Mouse (Mus musculus) layer of hippocampus, postnatal 14 days (tissue): ENCODE measurements at regions not wholly inside any gene's neighbourhood (a gene's known extent, or its start where the extent isn't known, plus 50 kb on each side); places are given as distances from the start of the nearest gene placed in this dataset.

Source experiments
- DNase-seq, 2 experiments: peaks; one replicate each; pipeline ENCODE4 v3.0.0; 2021 to 2022; ENCODE audit warnings: low spot score in 2 of 2, mixed read lengths in 1 of 2

GRCm38 (mm10) chr9:71420064-71420463 lies 65.7 kb downstream of the Polr2m start:
- DNase-seq: no peak

- DNase-seq: no peak
Observed at GRCm38 (mm10) chr9:71418531-71418930, 67.2 kb downstream of the Polr2m start.

DNA sequence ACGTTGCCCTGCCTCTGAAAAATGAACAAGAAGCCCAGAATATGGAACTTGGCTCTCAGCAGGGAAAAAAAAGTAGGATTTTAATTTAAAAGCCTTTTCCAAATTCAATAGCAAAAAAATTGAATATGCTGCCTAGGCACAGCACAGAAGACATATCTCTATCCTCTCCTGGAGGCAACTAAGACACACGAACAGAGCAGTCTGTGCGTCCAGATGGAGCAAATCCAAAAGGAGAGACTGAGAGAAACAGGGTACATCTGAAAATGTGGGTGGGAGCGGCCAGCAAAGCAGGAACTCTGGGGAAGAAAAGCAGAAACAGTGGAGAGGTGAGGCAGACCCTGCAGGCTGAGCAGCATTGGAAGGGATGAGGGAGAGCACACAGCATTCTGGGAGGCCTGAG lies 68.5 kb downstream of the Polr2m start:
- peak; percentile 4 to 32 for DNase-seq

- no peak for DNase-seq
Observed at GRCm38 (mm10) chr9:71411171-71411570, 74.6 kb downstream of the Polr2m start.

GRCm38 (mm10) chr9:71409925-71410324 lies 75.8 kb downstream of the Polr2m start:
- DNase-seq: no peak

- DNase-seq: no peak
Observed at GRCm38 (mm10) chr9:71408946-71409345, 76.8 kb downstream of the Polr2m start.

GRCm38 (mm10) chr9:71404396-71405135 lies 81.2 kb downstream of the Polr2m start:
- DNase-seq: no peak

DNA sequence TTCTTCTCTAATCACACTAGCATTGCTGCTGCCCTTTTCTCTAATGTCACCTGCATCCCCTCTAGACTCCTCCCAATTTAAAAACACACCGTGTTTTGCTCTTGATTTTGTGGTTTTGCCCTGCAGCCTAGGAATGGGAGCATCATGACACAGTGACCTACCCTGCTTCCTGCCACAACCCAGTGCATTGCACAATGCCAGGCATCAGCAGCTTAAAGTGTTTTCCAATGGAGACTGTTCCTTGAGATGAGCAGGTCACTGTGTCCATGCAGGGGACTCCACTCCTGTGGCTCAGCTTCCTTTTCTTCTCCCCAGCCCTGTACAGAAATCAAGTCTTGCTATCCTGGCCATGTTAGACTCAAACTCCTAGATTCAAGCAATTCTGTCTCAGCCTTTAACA lies 84.1 kb downstream of the Polr2m start:
- DNase-seq: no peak

GRCm38 (mm10) chr9:71399346-71399745 lies 86.4 kb downstream of the Polr2m start:
- DNase-seq: no peak

DNA sequence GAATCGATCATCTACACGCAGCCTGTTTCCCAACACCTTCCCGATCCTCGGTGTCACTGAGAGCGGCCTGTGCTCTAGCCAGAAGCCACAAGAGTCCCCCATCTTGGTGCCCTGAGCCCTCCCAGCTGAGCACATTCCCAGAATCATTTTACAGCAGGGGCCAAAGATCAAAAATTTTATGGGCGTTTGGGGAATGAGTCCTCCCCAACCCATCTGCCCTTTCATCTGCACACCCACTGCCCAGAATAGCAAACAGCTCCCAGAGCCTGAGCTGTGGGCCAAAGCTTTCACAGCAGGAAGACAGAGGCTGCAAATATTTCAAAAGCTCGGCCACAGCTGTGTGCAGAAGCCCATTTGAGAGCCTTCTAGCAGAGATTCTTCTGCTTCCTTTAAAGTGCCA lies 89.0 kb downstream of the Polr2m start:
- no peak for DNase-seq

- DNase-seq: no peak
Observed at GRCm38 (mm10) chr9:71390221-71390620, 95.5 kb downstream of the Polr2m start.

- DNase-seq: no peak
Observed at GRCm38 (mm10) chr9:71387426-71387825, 98.3 kb downstream of the Polr2m start.

GRCm38 (mm10) chr9:71383901-71384300 lies 101.8 kb downstream of the Polr2m start:
- DNase-seq: no peak

DNA sequence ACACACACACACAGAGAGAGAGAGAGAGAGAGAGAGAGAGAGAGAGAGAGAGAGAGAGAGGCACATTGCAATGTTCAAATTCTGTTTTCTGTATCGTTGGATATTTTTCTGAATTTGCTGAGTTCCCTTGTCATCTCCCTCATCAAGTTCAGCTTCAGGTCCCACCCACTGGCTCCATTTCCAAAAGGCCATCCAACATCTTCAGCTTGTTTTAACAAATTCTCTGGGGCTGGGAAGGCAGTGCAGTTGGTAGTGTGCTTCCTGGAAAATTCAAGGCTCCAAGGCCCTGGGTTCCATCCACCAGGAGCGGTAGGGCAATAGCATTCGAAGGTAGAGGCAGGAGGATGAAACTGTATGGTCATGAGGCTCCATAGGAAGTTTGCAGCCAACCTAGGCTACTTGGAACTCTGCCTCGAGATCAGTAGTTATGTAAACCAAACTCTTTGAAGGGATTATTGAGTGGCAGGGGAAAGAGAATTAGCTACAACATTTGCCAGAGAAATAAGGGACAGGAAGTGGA lies 105.9 kb downstream of the Polr2m start:
- DNase-seq: no peak

GRCm38 (mm10) chr9:71369760-71370159 lies 116.0 kb downstream of the Polr2m start:
- no peak for DNase-seq

DNA sequence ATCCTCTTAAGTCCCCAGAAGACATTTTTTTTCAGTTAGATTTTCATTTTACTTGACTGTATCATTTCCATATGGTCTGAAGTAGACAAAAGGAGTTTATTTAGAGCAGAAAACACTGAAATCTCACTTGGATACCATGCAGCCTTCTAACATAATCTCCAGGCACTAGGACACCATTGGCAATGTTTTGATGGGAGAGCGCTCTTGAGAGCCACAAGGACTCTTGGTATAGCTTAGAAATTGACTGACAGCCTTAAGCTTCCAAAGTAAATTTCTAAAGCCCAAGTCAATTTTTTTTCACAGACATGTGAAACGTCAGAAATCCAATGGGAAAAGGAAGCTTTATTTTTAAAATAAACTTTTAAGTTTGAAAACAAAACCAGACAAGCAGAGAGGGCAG lies 116.5 kb downstream of the Polr2m start:
- DNase-seq: no peak

DNA sequence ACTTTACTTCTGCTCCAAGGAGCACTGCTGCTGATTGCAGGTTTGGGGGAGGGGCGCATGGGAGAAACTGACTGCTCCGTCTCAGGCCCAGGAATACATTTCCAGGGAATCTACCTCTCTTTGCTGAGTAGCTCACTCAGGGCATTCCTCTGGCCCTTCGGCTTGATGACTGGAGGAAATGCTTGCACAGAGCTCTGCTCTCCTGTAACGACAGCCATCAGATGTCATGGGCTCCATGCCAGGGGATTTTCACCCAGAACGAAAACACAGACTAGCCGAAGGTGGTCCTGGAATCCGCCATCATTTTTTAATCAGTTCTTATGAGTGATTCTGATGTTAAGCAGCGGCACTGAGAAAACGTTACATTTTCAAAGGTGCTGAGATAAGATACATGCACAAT lies 119.2 kb downstream of the Polr2m start:
- no peak for DNase-seq

GRCm38 (mm10) chr9:71365177-71365738 lies 120.5 kb downstream of the Polr2m start:
- no peak for DNase-seq

DNA sequence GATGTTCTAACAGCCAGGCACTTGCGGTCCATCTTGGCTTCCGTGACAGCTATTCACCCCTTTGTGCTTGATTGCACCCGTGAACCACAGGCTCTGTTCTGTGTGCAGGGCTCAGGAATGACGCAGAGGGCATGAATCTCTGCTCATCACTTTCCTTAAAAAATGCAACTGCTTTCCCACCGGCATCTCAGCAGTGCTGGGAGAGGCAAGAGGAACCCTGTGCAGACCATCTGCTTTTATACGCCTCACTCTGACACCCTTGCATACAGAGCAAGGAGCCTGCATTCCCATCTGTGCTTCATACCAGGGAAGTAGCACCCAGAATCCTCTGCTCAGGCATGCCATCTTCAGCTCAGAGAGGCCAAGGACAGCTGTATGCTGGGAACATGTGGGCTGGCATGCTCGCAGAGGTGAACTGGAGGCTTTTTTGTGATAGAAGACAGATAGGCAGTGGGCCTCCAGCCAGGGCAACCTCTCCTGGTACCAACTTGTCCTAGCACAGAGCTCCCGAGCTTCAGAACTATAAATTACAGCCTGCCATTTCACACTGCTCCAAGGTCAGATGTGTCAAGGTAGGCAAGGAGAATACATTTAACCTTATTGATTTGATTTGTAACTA lies 121.6 kb downstream of the Polr2m start:
- DNase-seq: peak in 1 of 2 experiments; percentile 4

DNA sequence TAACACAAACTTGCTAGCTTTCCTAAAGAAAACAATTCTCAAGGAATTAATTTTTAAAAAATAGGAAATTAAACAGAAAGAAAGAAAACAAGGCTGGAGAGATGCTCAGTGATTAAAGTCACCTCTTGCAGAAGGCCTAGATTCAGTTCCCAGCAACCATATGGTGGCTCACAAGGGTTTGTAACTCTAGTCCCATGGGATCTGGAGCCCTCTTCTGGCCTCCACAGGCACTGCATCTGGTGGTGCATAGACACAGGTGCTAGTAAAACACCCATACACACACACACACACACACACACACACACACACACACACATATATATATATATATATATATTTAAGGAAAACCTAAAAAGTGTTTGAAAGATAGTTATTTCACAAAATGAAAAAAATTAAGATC lies 123.3 kb downstream of the Polr2m start:
- no peak for DNase-seq

DNA sequence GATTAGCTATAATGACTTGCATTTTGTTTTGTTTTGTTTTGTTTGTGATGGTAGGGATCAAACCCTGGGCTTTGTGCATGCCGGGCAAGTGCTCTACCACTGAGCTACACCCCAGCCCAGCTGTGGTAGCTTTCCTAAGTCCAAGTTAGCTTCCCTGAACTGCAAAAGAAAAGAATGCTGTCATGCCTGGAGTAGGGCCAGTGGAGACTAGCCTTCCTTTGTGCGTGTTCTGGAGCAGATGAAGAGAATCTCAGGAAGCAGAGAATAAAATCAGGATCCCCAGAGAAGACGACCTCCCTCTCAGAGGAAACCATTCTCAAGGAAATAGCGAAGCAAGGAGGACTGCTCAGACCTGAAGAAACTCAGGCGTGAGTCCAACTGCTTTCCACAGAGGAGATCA lies 123.8 kb downstream of the Polr2m start:
- no peak for DNase-seq

DNA sequence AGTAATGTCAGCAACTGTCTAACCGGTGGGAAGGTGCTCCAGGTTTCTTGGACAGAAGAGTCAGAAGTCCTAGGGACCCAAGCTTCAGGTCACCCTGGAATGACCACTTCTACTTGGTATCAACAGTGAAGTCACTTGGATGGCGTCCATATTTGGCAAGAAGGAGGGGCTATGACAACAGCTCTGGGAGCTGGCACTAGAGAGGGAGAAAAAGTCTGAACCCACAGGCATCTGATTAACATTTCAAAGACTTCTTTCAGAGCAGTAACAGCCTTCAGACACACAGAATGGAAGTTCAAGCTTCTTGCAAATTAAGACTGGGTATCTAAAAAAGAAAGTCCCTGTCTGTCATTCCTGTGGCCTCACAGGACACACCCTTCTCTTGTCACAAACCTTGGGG lies 124.4 kb downstream of the Polr2m start:
- DNase-seq: no peak

DNA sequence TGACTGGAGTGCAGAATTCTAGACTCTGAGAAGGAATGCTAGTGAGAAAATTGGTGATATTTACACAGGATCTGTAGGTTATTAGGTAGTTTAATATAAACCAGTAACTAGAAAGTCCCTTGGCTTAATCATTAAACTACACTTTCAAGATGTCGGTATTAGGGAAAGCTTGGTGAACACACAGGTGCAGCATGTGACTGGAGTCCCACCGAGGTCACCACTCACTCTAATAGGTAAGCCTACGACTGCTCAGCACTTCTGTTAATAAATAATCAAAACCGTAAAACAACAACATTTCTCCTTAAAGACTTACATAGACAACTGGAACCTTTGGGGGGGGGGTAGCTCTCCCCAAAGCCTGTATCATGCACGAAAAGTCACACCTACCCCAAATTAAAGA lies 125.1 kb downstream of the Polr2m start:
- DNase-seq: no peak
